Mouse (Mus musculus): ENCODE results near the gene Col10a1.
A peak's percentile ranks its signal among the peaks of the same experiment; 100 is the strongest.
"Not testable (repeated sequence)": the region's sequence is repeated elsewhere in the genome, so short reads cannot be mapped to it uniquely, and the experiment has no call there.

Gene Col10a1

GRCm38 (mm10) chr10:34389681-34390080 is at the start of gene Col10a1:
TSS of gene Col10a1 (plus strand) at chr10:34389981.
- no peak for DNase-seq

GRCm38 (mm10) chr10:34341014-34341413 is 48.8 kb upstream of the Col10a1 start:
- DNase-seq, result no peak

GRCm38 (mm10) chr10:34341886-34342285 is 47.9 kb upstream of the Col10a1 start:
- no peak for DNase-seq

- no peak for DNase-seq
Measured at GRCm38 (mm10) chr10:34352166-34352565, 37.6 kb upstream of the Col10a1 start.

- DNase-seq, result no peak
Measured at GRCm38 (mm10) chr10:34358263-34358662, 31.5 kb upstream of the Col10a1 start.

- no peak for DNase-seq
Measured at GRCm38 (mm10) chr10:34363756-34364155, 26.0 kb upstream of the Col10a1 start.

GRCm38 (mm10) chr10:34368138-34368537 is 21.6 kb upstream of the Col10a1 start:
- DNase-seq, result no peak

GRCm38 (mm10) chr10:34373332-34373731 is 16.4 kb upstream of the Col10a1 start:
- no peak for DNase-seq

- DNase-seq, result no peak
Measured at GRCm38 (mm10) chr10:34385636-34386035, 4.1 kb upstream of the Col10a1 start.

- DNase-seq, result no peak
Measured at GRCm38 (mm10) chr10:34396959-34397358, 7.2 kb downstream of the Col10a1 start.

- DNase-seq, result no peak
Measured at GRCm38 (mm10) chr10:34399267-34399666, 9.5 kb downstream of the Col10a1 start.

GRCm38 (mm10) chr10:34418204-34418756 is 28.5 kb downstream of the Col10a1 start, which contains the start of gene Nt5dc1:
TSS of gene Nt5dc1 (minus strand) at chr10:34418552.
- DNase-seq, result peak; percentile 94

GRCm38 (mm10) chr10:34418794-34419193 is 29.0 kb downstream of the Col10a1 start:
- not testable (repeated sequence) for DNase-seq

- DNase-seq, result no peak
Measured at GRCm38 (mm10) chr10:34431783-34432182, 42.0 kb downstream of the Col10a1 start.

GRCm38 (mm10) chr10:34434191-34434590 is 44.4 kb downstream of the Col10a1 start:
- not testable (repeated sequence) for DNase-seq
